Mouse (Mus musculus) left cerebral cortex, postnatal 14 days (tissue): ENCODE measurements around the gene Kcna1. TPM values are rescaled to one million over a fixed set of nuclear protein-coding genes. Genes with fewer than 3 reads are reported as not detected.
A peak's percentile ranks its signal among the peaks of the same experiment; 100 is the strongest.

ENCODE experiments used
- DNase-seq, 2 experiments: peaks; one replicate each; pipeline ENCODE4 v3.0.0; 2021 to 2022; ENCODE audit warnings: low spot score in 2 of 2, mixed read lengths in 1 of 2
- intact Hi-C: fragments of 180-260 bp; cut with DNase I; formaldehyde crosslinking; loops from one replicate; pipeline ENCODE4 v1.15.1; 2025
- total RNA-seq, 2 experiments: library from RNA; stranded (reverse); gene quantifications; 2 replicates each; pipeline ENCODE4 v1.2.3; 2021

Kcna1 gene
- total RNA-seq, 2 experiments from 2014 or later: 66.9 to 73.4 TPM

DNA sequence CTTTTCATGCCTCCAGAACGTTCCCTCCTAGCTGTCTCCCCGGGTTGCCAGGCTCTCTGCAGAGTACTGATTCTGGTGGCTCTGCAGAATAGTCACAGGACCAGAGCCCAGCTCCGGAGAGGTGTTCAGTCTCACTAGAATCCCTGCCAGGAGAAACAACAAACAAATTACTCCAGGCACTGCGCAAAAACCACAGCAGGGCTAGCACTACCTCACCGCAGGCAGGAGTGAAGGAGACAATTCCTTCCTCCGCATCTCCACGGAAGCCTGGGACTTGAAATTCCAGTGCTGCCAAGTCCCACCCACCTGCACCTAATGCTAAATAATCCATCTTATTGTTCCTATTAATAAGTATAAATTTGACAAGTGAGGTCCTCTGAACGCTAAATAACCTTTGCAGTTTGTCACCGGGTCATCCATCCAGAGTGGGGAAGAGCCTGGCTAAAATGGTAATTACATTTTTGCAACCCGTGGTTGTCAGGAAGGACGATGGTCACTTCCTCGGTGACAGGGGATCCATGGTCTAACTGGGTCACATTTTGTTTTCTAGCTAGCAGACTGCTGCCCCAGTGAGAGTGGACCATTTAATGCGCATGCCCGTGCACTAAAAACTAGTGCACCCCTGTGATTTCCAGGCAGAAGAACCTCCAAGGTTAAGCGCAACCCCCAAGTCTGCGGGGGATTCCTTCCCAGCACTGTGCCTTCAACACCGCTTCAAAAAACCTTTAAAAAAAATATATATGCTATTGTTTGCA, 36.8 kb downstream of the Kcna1 start:
- no peak for DNase-seq
- intact Hi-C loops: no loop called here

DNA sequence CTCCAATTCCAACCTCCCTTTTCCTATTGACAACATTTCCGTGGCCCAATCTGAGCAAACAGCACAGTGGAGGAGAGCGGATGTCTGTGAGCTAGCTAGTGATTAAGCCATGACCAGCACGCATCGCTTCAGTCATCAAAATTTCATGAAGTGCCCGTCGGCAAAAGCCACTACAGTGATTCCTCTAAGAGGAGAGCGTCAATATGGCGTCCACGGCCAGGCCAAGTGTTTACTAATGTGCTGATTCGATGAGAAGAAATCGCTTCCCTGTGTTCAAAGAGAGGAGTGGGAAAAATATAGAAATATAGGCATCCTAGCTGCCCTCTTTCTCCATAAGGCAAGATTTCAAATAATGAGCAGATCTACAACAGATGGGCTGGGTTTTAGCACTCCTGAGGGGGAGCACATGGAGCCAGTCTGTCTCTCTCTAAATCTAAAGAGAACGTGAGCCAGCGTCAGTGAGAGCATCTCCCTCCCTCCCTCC, 44.3 kb downstream of the Kcna1 start:
- peak in 1 of 2 experiments; percentile 28 for DNase-seq
- intact Hi-C loops: no loop called here

DNA sequence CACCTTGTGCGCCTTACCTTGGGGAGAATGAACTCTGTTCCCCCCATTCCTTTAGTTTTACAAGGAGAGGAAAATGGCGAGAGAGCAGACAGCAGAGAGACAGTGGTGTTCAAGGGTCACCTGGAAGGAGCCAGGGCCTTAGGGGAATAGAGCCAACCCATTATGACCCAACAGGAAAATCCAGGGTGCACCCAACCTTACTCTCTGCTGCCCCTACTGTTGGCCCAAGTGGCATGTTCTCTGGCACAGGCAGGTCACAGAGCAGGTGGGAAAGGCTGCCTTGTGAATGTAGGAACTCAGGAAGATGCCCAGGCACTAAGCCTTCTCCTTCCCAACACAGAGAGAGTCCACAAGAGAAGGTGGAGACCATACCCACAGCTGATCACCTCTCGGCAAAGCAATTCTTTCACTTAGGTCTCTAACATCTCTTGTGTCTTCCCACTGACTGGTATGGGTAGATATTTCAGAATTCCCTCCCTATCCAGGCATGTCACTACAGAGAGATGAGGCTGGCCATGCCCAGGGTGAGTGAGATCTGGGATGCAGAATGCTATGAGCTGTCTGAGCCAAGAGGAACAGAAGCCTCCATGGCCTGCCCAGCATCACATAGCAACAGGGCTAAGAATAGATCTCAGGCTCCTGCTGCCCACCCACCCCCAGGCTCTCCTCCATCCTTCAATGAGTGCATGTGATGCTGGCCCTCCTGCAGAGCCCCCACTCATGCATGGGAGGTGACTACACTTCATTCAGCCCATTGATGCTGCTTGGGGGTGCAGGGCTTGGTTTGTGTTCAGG, 46.8 kb downstream of the Kcna1 start:
- peak; percentile 30 to 76 for DNase-seq
- intact Hi-C loops: loop anchor here (5.0 kb wide), 1 partner anchor 43 kb away; no protein-coding TSS in a partner anchor

DNA sequence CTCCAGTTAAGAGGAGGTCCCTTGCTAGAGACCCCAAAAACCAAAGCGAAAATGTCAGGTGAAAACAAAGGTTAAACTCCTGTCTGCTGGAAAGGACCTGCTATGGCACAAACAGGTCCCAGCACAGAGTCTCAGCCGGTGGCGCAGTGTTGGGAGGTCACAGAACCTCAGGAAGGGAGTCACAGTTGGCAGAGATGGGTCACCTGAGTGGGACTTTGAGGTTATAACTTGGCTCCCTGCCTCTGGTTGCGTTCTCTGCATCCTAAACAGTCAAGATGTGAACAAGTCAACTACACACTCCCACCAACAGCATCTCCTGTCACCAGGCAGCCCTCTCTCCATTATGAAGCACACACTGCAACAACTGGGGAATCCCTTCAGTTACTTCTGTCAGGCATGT, 48.4 kb downstream of the Kcna1 start:
- intact Hi-C loops: loop anchor here (5.0 kb wide), 1 partner anchor 45 kb away; no protein-coding TSS in a partner anchor
- no peak for DNase-seq

GRCm38 (mm10) chr6:126595805-126596629, 50.2 kb downstream of the Kcna1 start:
- DNase-seq: peak; percentile 29 to 35
- intact Hi-C loops: loop anchor here (5.0 kb wide), 1 partner anchor 46 kb away; no protein-coding TSS in a partner anchor

DNA sequence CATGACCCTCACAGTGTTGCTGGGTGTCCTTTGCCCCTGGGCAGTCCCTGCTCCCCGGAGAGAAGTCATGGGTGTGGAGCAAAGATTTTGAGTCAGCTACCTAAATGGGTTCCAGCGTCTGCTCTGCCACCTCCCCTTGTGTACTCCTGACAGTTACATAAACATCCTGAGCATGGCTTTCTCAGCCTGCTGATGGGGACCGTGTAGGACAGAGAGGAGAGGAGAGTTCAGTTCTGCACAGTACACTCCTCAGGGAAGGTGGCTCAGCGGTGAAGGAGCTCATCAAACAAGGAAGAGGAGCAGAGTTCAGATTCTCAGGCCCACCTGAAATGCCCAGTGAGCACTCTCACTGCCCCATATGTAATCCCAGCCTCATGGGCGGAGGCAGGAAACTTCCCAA, 51.1 kb downstream of the Kcna1 start:
- DNase-seq: no peak
- intact Hi-C loops: loop anchor here (5.0 kb wide), 1 partner anchor 47 kb away; no protein-coding TSS in a partner anchor

DNA sequence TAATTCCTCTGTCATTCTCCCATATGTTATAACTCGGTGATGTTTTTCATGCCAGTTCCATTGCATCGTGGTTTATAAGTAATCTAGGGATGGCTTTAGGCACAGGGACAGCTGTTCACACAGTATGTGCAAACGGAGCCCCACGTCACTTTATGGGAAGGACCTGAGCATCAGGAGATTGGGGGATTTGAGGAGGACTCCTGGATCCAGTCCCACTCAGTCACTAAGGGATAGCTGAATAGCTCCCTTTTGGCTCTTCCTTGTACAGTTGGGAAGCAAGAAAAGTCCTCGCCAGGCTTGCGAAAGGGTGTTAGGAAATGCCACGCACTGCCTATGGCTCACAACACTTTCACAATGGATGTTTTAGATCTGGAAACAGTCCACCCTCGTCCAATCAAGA, 51.8 kb downstream of the Kcna1 start:
- intact Hi-C loops: no loop called here
- peak; percentile 29 to 70 for DNase-seq

DNA sequence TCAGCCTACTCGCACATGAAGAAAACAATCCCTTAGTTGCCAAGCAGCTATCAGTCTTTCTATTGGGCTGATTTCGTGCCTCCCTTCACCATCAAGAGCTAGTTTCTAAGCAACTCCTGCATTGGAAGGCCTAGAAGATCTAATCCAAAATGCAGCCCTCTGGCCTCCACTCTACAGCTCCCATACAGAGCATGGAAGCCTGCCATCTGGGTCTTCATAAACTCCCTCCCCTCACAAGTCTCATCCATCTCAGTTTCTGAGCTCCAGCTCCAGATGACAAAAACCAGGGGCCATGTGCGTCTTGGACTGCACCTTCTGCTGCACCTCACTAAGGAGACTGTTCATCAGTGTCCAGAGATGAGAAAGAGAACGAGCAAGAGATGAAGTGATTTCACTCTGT, 52.8 kb downstream of the Kcna1 start:
- intact Hi-C loops: no loop called here

More for the DNA sequence above, 52.8 kb downstream of the Kcna1 start:
- DNase-seq: no peak

Other genes with a start within 250 kb of the Kcna1 start
- gene Kcna5, start 111.0 kb downstream of the Kcna1 start, total RNA-seq: 1 to 10 TPM; 3.2 to 3.8 TPM
- 10 to 100 TPM; 76.4 to 78.5 TPM for gene Kcna6, start 94.3 kb upstream of the Kcna1 start, total RNA-seq
- 100 to 1,000 TPM; 163 to 166 TPM for gene Ndufa9, start 202.8 kb upstream of the Kcna1 start, total RNA-seq
- gene Akap3, start 206.7 kb upstream of the Kcna1 start, total RNA-seq: under 1 TPM; 0.19 to 0.24 TPM